Mouse (Mus musculus): ENCODE measurements at regions not wholly inside any gene's neighbourhood (a gene's known extent, or its start where the extent isn't known, plus 50 kb on each side); places are given as distances from the start of the nearest gene placed in this dataset.
A peak's percentile ranks its signal among the peaks of the same experiment; 100 is the strongest.

DNA sequence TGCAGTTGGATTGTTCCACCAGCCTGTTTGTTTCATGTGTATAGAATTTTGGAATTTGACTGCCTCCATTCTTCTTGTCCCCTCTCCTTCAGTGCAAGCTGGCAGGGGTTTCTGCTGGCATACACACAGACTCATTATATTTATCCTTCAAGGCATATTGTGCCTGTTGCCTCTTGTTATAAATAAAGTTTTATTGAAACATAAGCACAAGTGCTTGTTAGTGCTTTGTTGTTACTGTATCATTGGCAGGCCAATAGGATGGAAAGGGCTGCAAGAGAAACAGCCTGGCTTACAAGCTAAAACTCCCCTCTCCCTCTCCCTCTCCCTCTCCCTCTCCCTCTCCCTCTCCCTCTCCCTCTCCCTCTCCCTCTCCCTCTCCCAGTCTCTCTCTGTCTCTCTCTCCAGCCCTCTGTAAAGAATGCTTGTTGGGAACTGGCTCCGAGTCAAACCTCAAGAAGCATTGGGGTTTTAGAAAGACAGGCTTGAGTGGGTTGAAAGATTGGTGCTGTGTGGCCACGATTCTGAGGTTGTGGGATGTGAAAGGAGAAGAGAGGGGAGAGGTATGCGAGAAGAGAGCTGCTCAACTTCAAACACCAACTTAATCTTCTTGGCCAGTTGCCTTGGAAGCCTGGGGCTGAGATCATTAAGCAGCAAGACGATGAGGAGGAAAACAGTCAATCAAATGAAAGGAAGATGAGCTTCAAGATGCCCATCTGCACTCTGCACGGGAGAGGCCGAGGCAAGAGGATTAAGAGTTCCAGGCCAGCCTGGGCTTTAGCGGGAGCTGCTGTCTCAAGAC is 258.1 kb upstream of the Prok2 start:
- no peak for DNase-seq (ENCODE audit: low spot score)

- no peak for DNase-seq (ENCODE audit: low spot score)
Measured at GRCm38 (mm10) chr6:99979614-99980013, 253.4 kb upstream of the Prok2 start.

DNA sequence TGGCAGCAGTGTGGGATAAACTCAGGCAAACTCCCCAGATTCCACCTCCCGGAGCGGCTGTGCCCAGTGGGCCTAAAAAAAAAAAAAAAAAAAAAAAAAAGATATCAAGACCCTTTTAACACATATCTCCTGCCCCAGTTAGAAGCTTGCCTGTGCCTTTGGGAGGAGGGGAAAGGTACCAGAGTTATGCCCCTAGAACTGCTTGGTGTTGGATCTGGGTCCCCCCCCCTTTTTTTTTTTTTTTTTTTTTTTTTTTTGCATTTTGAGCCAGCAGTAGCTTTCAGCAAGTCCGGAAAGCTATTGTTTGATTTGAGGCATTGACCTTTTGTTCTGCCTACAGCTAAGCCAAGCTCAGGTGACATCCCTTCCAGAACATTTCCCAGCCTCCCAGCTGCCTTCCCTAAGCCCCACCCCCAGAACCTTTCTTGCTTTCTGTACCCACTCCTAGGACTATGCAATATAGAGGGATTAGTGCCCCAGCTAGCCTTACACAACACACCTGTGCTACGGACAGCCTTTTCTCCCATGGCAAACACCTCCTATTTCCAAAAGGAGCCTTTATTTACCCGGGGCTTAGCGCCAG is 252.1 kb upstream of the Prok2 start:
- no peak for DNase-seq (ENCODE audit: low spot score)

DNA sequence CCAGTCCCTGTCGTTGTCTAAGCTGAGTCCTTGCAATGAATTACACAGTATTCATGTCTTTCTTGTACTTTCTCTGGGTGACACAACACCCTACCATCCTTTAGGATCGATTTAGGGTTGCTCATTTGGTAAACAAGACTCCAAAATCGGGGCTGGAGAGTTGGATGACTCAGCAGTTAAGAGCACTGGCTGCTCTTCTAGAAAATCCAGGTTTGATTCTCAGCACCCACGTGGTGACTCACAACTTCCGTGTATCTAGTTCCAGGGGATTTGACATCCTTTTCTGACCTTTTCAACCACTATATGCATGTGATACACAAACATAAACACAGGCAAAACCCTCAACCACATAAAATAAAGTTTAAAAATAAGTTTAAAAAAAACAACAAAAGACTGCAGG is 250.0 kb upstream of the Prok2 start:
- DNase-seq (ENCODE audit: low spot score): no peak

DNA sequence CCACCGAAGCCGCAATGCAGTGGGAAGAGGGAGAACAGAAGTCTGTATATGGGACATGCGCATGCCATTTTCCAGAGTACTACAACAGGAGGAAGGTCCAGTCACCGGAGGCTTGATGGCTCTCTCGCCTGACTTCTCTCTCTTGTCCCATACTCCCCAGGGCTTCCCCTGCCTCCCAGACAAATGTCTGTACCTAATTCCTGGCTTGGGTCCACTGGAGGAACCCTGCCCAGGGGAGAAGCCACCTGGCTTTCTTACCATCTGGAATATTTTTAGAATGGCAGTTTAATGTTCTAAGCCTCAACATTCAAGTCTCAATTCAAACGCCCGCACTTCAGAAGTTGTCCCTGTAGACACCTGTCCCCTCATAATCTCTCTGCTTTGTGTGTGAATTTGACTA is 249.3 kb upstream of the Prok2 start:
- no peak for DNase-seq (ENCODE audit: low spot score)

DNA sequence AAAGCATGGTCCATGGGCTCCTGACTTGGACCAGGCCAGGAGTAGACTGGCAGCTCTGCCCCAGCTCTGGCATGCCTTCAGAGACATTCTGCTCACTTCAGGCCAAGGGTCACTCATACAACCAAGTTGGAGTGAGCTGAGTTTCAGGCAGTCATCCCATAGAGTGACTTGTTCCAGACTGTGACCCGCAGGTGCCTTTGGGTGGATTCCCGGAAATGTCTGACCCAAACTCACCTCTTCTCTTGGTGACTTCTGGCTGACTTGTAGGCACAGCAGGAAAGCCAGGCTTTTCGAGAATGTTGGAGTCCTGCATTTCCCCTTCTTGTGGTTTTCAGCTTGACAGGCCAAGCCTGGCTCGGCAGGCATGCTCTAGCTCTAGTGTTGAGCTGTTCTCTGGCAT is 248.3 kb upstream of the Prok2 start:
- no peak for DNase-seq (ENCODE audit: low spot score)

DNA sequence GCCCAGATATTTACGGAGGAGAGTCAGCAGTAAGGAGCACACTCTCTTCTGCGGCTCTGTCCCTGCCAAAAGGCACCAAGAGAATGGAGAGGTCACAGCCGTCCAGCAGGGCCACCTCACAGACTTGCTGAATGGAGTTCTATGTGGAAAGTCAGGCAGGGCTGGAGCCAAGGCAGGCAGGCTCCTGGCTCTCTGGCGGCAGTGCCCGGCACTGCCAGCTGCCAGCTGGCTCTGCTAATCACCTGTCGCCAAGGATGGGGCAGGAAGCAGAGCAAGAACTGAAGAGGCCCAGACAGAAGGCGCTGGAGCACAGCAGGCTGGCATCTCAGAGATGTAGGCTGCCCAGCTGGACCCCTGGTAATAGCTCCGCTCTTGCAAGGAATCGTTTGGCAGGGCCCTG is 245.2 kb upstream of the Prok2 start:
- no peak for DNase-seq (ENCODE audit: low spot score)

DNA sequence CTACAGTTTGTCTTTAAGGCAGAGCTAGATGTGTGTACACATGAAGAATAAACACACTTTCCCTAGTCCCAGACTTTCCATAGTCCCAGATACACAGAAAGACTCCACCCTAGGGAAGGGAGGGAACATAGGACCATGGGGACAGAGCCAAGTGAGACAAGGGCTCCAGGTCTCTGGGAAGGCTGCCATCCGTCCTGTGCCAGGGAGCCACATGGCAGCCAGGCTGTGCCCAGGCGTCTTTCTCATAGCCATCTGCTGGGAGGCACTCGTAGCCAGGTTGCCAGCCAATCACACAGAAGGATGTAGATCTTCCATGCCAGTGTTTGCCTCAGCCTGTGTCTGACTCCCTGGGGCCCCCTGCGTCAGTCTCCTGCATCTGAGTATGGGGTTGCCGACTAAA is 242.7 kb upstream of the Prok2 start:
- peak; percentile 75 for DNase-seq (ENCODE audit: low spot score)

DNA sequence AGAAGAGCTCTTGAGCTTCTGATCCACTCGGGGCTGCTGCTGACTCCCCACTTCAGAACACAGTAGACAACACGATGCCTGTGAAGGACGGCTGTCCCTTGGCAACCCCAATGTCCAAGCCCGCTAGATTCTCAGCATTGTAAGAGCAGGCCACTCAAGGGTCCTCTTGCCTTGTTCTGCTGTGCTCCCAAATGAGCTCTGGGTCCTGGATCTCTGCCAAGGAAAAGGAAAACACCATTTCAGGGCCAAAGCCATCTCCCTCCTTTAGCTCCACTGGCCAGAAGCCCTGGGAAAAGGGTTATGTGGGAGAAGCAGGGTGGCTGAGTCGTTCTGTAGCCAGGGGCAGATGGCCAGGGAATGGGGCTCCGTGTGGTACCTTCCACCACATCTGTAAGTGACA is 241.3 kb upstream of the Prok2 start:
- no peak for DNase-seq (ENCODE audit: low spot score)

DNA sequence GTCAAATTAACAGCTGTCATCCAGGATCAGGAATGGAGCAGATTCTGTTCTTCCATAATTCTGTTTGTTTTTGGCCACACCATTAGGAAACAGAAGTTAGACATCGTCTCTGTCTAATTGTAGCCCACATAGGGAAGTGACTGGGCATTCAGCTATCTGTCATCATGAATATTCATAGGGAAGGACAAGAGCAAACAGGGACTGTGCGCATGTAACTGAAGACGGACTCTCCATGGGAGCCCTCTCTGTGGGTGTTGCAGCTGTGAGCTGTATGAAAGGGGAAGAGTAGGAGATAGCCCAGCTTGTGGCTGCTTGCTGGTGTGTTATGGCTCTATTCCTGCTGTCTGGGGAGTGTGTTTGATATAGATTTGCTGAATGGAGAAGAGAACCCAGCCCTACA is 238.3 kb upstream of the Prok2 start:
- DNase-seq (ENCODE audit: low spot score): no peak

DNA sequence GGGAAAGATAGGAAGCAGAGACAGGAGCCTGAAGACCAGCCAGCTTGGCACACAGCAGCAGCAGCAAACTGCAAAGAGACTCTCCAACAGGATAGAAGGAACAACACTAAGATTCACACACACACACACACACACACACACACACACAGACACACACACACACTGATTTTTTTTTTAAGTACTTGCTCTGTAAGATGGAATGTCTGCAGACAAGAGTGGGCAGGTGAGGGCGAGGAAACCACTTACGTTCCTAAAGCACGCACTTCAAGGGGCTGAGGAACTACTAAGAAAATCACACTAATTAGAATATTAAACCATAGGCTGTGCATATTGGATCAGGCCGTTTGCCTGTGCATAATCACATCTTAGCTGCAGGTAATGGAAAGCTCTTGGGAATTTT is 237.8 kb upstream of the Prok2 start:
- DNase-seq (ENCODE audit: low spot score): no peak

GRCm38 (mm10) chr6:99959371-99959770 is 233.2 kb upstream of the Prok2 start:
- no peak for DNase-seq (ENCODE audit: low spot score)

DNA sequence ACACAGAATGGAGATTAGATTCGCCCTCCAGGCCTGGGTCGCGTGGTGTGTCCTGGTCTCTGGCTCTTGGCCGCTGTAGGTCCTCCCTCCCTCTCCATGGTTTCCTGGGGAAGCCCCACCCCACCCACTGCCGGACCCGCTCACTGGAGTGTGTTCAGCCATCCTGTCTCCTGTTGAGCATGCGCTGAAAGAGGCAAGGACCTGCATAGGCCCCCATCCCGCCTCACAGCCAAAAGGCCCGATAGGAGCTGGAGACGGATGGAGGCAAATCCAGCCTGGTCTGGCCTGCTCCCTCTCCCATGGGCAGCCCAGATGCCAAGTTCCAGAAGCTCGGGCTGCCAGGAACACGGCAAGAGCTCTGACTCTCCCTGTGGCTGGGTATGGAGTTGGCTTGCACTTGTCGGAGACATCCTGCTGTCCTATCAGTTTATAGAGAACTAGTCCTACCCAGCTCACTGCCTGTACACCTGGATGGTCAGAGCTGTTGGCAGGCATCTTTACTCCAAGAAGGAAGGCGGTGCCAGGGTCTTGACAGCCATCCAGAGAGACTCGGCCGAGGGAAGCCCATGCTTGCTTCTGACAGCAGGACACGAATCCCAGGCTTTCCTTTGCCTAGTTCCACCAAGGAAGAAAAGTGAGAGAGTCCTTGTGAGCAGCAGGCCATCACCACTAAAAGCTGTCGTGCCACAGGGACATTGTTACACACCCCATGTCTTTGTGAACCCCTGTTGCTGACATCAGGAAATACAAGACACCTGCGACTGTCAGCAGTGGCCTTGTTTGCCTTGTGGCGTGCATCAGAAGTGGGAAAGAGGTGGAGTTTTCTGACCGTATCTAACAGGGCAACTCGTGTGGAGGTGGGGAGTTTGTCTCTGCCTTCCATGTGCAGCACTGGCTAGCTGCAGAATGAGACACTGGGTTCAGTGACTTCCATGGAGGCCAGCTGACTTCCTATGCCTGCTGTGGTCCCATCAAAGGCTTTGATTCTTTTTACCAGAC is 228.9 kb upstream of the Prok2 start:
- no peak for DNase-seq (ENCODE audit: low spot score)

DNA sequence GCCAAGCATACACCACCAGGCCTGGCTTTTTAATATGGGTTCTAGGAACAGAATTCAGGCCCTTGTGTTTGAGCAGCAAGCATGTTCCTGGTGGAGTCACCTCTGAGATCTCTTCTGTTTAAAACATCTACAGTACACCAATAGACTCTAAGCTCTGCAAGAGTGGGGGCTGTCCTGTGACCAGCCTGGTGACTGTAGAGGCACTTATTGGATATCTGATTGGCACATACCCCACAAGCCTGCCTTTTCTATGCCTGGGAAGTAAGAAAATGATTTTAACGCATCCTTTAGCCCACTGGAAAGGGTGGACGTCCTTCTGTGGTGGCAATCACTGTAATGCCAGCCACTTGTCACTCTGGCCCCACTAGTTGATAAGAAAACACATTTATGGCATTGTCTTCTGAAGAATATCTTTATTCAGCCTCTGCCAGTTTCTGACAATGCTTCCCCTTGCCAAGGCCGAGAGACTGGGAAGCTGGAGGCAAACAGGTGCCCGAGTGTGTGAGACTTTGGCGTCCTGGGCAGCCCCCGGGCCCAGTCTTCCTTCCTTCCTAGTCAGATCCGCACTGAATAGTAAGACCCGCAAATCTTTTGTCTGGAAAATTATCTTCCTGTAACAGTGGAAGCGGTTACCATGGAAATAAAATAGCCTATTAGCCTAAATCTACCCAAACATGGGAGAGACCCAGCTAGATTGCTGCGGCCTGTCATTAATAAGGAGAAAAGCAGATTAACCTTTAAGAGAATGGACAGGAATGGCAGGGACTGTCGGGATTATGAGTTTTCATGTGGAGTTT is 228.0 kb upstream of the Prok2 start:
- no peak for DNase-seq (ENCODE audit: low spot score)

- no peak for DNase-seq (ENCODE audit: low spot score)
Measured at GRCm38 (mm10) chr6:99950811-99951210, 224.6 kb upstream of the Prok2 start.

DNA sequence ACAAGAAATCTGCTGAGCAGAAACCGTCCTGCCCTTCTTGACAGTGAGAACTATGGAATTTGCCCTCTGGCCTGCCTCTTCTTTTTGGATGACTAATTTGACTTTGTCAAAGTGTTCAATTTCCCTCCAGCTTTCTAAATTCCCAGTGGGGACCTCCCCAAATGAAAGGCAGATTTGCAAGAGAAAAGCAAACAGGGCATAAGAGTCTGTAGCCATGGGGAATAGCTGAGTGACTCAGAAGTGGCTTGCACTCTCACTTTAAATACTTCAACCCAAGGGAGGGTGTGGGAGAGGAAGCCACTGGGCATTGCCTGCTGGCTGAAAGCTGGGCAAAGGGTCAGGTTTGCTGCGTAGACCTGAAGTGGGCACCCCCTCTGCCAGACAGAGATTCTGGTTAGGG is 220.7 kb upstream of the Prok2 start:
- DNase-seq (ENCODE audit: low spot score): no peak

DNA sequence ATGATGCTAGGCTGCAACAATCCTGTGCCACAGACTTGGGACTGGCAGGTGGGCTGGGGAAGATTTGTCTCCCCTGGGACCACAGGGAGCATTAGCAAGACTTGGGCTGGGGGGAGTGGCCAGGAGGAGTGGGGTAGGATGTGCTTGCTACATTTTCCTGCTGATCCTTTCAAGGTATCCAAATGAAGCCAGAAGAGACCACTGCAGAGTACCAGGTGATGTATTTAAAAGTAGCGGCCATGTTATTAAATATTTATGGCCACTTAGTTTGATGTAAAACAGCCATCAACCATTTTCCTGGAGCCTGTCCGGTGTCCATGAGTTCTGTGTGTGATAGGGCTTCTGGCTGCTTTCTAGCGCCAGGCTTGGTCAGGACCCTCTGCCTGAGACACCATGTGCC is 220.3 kb upstream of the Prok2 start:
- DNase-seq (ENCODE audit: low spot score): no peak

DNA sequence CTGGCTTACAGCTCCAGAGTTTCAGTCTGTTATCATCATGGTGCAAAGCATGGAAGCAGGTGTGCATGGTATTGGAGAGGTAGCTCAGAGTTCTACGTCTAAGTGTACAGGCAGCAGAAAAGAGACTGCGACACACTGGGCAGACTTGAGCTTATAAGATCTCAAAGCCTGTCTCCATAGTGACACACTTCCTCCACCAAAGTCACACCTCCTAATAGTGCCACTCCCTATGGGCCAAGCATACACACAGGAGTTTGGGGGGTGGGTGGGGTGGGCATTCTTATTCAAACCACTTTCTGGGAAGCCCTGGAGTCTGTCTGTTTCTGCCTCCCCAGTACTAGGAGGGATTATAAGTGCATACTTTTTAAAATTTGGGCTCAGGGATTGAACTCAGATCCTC is 219.5 kb upstream of the Prok2 start:
- no peak for DNase-seq (ENCODE audit: low spot score)

- DNase-seq (ENCODE audit: low spot score): no peak
Measured at GRCm38 (mm10) chr6:99942958-99943357, 216.8 kb upstream of the Prok2 start.

DNA sequence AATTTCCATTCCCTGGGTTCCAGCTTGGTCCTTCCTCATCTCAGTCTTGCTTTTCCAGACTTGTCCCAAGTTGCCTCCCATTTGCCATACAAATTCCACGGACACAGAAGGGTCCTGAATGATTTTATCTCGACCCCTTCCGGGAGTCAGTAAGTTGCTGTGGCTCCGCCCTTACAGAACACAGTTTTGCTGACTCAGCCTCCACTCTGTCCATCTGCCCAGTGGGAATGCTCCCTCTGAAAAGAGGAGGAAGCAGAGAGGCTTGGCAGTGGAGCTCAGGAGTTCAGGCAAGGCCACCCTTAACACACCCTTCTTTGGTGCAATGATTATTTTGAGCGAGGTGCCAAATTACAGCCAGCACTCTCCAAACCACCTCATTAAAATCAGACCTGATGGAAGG is 213.9 kb upstream of the Prok2 start:
- no peak for DNase-seq (ENCODE audit: low spot score)

DNA sequence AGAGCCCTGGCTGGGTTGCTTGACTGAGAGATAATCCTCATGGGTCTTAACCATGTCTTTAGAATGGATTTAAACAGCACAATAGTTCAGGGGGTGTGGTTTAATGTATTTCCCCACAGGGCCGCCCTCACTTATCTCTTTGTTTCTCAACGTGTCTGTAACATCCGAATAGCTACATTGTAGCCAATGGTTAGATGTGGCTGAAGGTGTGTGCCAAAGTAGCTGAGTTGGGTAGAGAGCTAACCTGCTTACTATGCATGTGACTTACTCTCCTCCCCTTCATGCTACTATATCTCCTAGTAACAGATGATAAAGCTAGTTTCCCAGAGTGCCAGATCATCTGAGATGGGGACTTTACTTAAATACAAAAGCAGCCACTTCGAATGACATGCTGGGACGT is 213.2 kb upstream of the Prok2 start:
- DNase-seq (ENCODE audit: low spot score): no peak

DNA sequence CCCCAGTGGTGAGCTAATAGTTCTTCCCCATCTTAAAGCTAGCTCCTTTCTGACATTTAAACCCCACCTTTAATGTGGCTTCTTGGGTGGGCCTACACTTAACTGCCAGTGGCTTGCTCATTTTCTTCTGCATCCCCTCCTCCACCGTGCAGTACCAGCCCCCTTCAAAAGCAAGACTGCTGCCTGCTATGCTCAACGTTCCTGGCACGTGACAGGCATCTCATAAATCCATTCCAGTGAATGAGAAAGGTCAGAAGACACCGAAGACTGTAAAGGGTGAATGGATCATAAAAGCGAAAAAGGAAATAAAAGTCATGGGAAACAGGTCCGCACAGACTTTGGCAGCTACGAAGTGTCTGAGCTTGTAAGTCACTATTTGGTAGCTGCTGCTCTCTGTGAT is 212.8 kb upstream of the Prok2 start:
- no peak for DNase-seq (ENCODE audit: low spot score)

Data from layer of hippocampus, adult 9-10 months (tissue).